Mouse (Mus musculus): ENCODE results near the gene Kbtbd2.

Kbtbd2 gene

DNA sequence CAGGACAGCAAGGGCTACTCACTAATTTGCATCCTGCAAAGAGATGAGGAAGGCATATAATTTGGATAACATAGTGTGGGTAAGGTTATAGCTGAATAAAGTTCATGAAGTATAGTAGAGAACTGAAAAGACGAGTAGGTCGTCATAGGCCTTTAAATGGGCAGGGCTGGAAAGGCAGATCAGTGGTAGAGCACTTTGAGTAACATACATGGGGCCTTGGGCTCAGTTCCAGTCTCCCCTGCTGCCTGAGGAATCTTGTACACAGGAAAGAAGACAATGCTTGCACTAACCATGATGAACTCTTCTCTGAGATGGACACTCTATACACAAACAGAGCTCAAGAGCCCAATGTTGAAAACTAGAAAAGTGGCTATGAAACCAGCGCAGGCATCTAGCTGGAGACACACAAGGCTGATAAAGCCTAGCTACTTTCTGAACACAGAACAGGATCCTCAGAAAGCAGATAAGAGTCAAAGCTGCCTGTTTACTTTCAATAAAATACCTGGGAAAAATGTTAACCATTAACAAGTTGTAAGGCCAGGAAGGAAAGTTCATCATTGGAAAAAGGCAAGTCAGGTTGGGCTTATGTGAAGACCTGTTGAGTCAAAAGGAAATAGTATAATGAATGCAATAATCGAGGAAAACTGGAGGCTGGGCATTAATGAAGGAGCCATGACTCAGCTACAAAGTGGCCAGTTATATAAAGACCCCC lies 13.9 kb downstream of the Kbtbd2 start:
- DNase-seq: no peak

DNA sequence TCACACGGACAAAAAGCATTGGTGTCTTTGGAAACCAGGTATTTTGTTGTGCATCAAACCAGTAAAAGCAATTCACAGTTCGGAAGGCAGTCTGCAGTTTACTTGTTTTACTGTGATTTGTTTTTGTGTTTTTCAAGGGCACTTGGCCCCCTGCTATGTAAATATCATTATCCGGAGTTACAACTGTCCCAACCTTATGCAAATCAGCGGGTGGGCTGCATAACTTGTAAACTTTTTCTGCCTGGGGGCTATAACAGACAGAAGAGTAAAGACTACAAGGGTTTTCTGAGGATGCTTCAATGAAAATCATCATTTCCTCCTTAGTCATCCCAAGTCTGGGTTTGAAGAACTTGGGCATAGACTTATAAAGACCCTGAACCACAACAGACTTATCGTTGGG lies 18.0 kb downstream of the Kbtbd2 start:
- DNase-seq: no peak

DNA sequence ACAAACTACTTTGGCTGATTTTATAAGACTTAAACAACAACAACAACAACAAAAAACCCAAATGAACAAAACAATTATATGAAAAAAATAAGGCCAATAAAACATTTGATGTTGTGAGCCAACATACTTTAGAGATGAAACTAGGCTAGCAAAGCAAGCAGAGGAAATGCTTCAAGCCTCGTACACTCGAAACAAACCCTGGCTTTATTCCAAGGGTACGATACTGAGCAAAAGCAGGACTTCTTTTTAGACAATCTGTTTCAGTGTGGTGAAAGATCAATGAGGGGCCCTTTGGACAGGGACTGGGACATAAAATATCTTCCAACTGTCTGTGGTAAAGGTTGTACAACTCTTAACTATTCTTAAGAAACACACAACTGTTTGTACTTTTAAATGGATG lies 21.8 kb downstream of the Kbtbd2 start:
- DNase-seq: no peak

DNA sequence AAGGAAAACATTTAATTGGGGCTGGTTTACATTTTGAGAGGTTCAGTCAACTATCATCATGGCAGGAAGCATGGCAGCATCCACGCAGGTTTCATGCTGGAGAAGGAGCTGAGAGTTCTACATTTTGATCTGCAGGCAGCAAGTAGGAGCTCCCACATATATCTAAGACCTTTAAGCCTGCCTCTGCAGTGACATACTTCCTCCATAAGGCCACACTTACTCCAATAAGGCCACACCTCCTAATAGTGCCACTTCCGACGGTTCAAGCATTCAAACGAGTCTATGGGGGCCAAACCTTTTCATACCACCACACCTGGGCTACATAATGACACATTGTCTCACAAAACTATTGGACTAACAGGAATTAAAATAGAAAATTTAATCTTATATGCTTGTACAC lies 31.9 kb downstream of the Kbtbd2 start:
- no peak for DNase-seq

DNA sequence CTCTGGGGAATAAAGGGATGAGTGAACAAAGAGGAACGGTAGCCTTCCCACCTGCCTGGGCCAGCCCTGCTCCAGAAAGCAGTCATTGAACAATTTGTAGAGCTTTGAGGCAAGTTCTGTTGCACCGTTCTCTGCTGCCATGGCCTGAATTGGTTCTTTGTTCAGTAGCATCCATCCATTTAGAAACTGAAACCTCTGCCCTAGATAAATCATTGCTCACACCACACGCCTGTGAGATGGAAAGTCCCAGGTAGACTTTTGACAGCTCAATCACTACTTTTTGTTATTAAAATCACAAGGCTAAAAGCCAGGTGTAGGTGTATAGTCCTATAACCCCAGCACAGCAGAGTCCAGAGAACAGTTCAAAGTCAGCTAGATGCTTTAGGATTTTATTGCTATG lies 32.3 kb downstream of the Kbtbd2 start:
- no peak for DNase-seq

DNA sequence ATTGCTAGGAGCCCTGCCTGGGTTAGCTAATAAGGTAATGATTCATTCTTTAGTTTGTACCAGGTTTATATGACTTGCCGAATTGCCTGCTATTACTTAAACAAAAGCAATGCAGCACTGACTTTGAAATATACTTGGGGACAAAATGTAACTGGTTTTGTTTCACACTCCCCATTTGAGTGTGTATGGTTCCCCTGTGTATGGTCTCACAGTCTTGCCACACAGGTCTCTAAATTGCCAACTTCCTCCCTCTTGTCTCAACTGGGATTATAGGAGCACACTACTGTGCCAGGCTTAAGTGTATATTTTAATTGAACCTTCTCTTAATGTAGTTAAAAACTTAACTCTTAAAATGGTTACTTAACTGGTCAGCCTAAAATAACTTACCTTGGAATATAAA lies 38.3 kb downstream of the Kbtbd2 start:
- no peak for DNase-seq

DNA sequence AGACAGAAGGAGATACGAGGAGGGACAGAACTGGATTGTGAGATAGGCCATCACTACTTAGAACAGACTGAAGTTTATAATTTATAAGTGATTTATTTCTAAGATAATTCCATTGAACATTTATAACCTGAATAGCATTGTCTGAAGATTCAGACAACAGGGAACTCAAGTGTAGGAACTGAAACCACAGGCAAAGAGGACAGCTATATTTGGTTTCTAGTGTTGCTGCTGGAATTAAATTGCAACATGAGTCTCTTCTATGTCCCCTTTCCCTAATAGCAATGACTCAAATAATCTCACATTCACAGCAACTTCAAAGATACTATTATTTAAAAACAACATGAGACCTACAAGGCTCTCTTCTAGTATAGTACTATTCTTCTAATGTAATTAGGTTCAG lies 41.5 kb downstream of the Kbtbd2 start:
- DNase-seq: no peak

DNA sequence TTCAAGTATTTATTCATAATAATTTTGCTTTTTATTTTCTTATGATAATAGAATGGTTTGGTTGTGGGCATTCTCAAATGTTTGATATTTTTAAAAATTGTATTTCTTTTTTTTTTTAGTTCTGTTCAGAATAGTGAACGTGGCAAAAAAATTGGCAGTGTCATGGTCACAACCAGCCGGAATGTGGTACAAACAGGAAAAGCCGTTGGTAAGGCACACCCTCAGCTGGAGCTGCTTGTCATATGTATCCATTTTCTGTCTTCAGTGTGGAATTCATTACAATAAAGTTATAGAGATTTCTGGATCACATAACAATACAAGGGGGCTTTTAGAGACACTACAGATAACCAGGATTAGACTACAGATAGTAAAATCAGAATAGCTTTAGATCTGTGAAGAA lies 43.9 kb downstream of the Kbtbd2 start:
- DNase-seq: no peak

DNA sequence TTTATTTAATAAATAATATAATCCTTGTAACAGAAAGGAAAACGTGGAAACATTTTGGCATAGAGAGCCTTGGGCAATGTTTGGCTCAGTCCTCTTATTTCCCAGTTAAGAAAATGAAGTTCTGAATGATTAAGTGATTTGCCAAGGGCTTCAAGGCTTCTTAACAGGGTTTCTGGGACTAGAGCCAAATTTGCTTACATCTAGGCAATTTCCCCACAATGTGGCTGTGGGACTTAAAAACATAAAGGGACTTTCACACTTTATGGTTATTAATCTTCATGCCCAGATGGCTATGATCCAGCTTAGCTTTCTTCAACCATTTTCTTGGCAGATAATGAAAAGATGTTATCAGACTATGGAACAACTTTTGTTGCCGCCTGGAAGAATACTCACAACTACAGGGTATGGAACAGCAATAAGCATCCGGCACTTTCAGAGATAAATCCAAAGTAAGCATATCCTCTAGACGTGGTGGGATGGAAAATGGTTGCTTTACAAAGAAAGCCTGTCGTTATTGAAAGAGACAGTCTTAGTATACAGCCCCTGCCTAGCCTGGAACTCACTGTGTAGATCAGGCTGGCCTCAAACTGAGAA lies 51.6 kb downstream of the Kbtbd2 start:
- peak in 1 of 2 experiments; percentile 7 for DNase-seq

DNA sequence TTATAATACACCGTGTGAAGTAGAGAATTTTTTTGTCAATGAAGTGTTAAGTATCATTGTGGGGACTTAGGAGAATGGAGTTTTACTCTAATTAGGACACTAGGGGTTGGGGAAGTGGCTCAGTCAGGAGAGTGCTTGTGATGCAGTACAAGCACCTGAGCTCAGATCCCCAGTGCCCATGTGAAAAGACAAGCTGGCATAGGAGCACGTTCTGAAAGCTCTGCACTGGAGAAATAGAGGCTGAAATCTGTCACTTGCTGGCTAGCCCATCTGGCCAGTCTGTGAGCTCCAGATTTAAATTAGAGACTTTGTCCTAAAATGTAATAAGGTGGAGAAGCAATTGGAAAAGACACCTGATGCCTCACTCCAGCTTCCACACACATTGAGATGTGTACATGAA lies 65.1 kb downstream of the Kbtbd2 start:
- DNase-seq: no peak

Measured in lung, adult 18-20 months (tissue).